Mouse (Mus musculus) midbrain, embryonic 14.5 days (tissue): ENCODE measurements at regions not wholly inside any gene's neighbourhood (a gene's known extent, or its start where the extent isn't known, plus 50 kb on each side); places are given as distances from the start of the nearest gene placed in this dataset.
A peak's percentile ranks its signal among the peaks of the same experiment; 100 is the strongest.

Experiments
- ATAC-seq: fragments of 200-750 bp; cut with Nextera tagmentation; 2 replicates; pipeline ENCODE4 v1.8.0; 2017; ENCODE audit warnings: moderate number of reproducible peaks, moderate library complexity; ENCODE audit not compliant: low FRiP score, low TSS enrichment
- DNase-seq: peaks from one replicate; pipeline ENCODE4 v3.0.0-alpha.2; 2015
- H3K27ac ChIP-seq: fragments of 300-500 bp; sonication (generic); replicated peaks from 2 replicates; pipeline ENCODE4 v1.5.1; 2014; ENCODE audit warnings: mild to moderate bottlenecking, low read depth, low read length, moderate library complexity
- H3K27me3 ChIP-seq: fragments of 300-500 bp; sonication (generic); 2 replicates; pipeline ENCODE4 v1.6.1; 2014; ENCODE audit warnings: low read length, control low read depth, mixed read lengths; ENCODE audit not compliant: control insufficient read depth, insufficient read depth
- H3K36me3 ChIP-seq: fragments of 300-500 bp; sonication (generic); 2 replicates; pipeline ENCODE4 v1.6.1; 2014; ENCODE audit warnings: low read length, control low read depth; ENCODE audit not compliant: control insufficient read depth, insufficient read depth
- H3K4me1 ChIP-seq: fragments of 300-500 bp; sonication (generic); 2 replicates; pipeline ENCODE4 v1.6.1; 2014; ENCODE audit warnings: mild to moderate bottlenecking, antibody characterized with exemption, low read length, control low read depth; ENCODE audit not compliant: control insufficient read depth, insufficient read depth
- H3K4me2 ChIP-seq: fragments of 300-500 bp; sonication (generic); 2 replicates; pipeline ENCODE4 v1.6.1; 2014; ENCODE audit warnings: mild to moderate bottlenecking, low read length, moderate library complexity
- H3K4me3 ChIP-seq: fragments of 300-500 bp; sonication (generic); replicated peaks from 2 replicates; pipeline ENCODE4 v1.5.1; 2014; ENCODE audit warnings: low read depth, low read length
- H3K9ac ChIP-seq: fragments of 300-500 bp; sonication (generic); replicated peaks from 2 replicates; pipeline ENCODE4 v1.6.1; 2014; ENCODE audit warnings: mild to moderate bottlenecking, low read length, moderate library complexity
- H3K9me3 ChIP-seq: fragments of 300-500 bp; sonication (generic); 2 replicates; pipeline ENCODE4 v1.6.1; 2016; ENCODE audit warnings: low read length, control low read depth, mixed read lengths; ENCODE audit not compliant: control insufficient read depth
- WGBS: fragments of 180-500 bp; shearing (Covaris S2); extraction: QIAGEN DNeasy Blood & Tissue Kit; methylation state at CpG from one replicate; pipeline ENCODE4 v1.1.7; 2014; 5-methylcytosine and 5-hydroxymethylcytosine counted together

DNA sequence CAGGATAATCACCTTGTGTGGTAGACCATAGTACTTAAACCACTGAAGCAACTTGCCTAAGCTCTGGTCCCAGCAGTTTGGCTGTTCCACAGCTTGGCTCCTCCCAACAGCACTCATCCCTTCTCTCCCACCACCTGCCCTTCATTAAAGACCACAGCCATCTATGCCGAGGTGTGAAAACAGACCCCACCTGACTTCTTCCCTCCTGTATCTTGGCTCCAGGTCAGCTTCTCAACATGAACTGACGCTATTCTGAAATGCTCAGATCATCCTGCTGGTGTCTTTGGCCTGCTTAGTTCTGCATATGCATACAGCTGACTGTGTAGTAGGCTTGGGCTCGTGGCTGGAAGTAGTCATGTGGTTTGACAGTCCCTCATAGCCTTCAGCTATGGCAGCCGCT is 177.1 kb downstream of the Abcc12 start:
- H3K9ac ChIP-seq = no peak overlapping the region
- no peak overlapping the region for H3K4me2 ChIP-seq
- ATAC-seq = no peak
- H3K4me1 ChIP-seq = 0 out of 2 replicates have a peak, but pooled peaks cover 4% of the 10 kb centered on the region
- no peaks in the 10 kb centered on the region for H3K36me3 ChIP-seq
- no peak overlapping the region for H3K4me3 ChIP-seq
- no peaks in the 10 kb centered on the region for H3K27me3 ChIP-seq
- 69% methylated on average over 4 of the region's 4 CpGs for WGBS
- DNase-seq = no peak
- 0 out of 2 replicates have a peak overlapping the region, but pooled peaks have one; percentile 17 for H3K27ac ChIP-seq
- no peaks in the 10 kb centered on the region for H3K9me3 ChIP-seq

DNA sequence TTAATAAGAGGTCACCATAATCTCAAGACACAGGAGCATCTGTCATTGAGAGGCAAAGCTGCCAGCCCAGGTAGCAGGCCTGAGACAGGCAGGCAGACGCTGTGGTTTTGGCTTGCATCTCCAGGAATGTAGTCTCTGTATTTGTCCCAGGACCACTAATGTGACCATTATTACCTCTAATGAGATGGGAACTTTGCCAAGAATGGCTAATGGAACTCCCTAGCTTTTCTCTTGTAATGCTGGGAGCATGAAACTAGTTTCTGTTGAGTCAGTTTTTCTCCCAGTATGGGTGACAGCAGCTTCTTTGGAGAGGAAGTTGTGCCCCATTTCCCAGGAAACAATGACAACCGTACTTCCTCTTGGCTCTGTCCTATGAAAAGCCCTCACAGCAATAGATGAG is 178.5 kb downstream of the Abcc12 start:
- DNase-seq (peak; percentile 37), ATAC-seq (no peak)
- 67% methylated on average over 2 of the region's 2 CpGs for WGBS
- no peak overlapping the region for H3K4me2 ChIP-seq
- 0 out of 2 replicates have a peak, but pooled peaks cover 4% of the 10 kb centered on the region for H3K4me1 ChIP-seq
- no peaks in the 10 kb centered on the region for H3K9me3 ChIP-seq
- no peak overlapping the region for H3K4me3 ChIP-seq
- H3K27me3 ChIP-seq = no peaks in the 10 kb centered on the region
- no peaks in the 10 kb centered on the region for H3K36me3 ChIP-seq
- H3K9ac ChIP-seq = no peak overlapping the region
- H3K27ac ChIP-seq = no peak overlapping the region

DNA sequence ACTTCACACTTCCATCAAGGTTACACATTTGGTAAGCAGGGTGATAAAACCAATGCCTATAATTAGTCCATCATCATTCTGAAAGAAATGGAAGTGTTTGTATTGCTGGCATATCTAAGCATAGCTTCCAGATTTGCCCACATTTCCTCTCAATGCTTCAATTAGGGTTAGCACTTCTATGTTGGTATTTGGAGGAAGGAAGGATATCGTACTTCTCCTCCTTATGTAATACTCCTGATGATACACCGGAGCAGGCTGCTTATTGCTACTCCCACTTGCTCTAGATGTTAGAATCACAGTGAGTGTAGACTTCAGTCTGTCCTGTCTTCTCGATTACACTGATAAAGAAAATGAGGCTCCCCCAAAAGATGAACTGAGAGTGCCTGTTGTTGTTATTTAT is 185.4 kb downstream of the Abcc12 start:
- 92% methylated on average over 3 of the region's 3 CpGs for WGBS
- no peaks in the 10 kb centered on the region for H3K27me3 ChIP-seq
- DNase-seq (no peak), ATAC-seq (no peak)
- H3K4me1 ChIP-seq = peaks cover 12% of the 10 kb centered on the region
- no peak overlapping the region for H3K4me3 ChIP-seq
- H3K4me2 ChIP-seq = no peak overlapping the region
- H3K27ac ChIP-seq = no peak overlapping the region
- peaks cover 6% of the 10 kb centered on the region; the same call in 1 of the 2 replicates for H3K9me3 ChIP-seq
- H3K36me3 ChIP-seq = no peaks in the 10 kb centered on the region
- H3K9ac ChIP-seq = no peak overlapping the region

DNA sequence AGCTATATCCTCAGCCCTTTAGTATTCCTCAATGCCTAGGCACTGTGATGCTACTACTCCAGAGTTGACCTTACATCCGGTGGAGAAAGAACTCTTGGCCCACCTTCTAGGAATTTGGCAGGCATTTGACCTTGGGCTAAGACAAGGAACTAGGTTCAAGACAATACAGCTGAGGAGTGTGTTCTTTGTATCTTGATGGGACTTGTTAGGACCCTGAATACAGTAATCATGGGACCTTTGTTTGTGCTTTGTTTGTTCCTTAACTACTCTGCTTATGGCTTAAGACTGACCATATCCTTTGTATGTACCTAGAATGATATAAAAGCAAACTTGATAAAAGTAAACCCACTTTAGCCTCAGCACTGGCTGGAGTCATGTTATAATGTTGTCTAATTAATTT is 186.7 kb downstream of the Abcc12 start:
- 91% methylated on average over 1 of the region's 1 CpGs for WGBS
- peaks cover 6% of the 10 kb centered on the region; the same call in 1 of the 2 replicates for H3K9me3 ChIP-seq
- H3K4me1 ChIP-seq = peaks cover 25% of the 10 kb centered on the region
- H3K27ac ChIP-seq = no peak overlapping the region
- H3K4me3 ChIP-seq = no peak overlapping the region
- no peak overlapping the region for H3K4me2 ChIP-seq
- ATAC-seq (no peak), DNase-seq (no peak)
- H3K36me3 ChIP-seq = no peaks in the 10 kb centered on the region
- no peaks in the 10 kb centered on the region for H3K27me3 ChIP-seq
- no peak overlapping the region for H3K9ac ChIP-seq

DNA sequence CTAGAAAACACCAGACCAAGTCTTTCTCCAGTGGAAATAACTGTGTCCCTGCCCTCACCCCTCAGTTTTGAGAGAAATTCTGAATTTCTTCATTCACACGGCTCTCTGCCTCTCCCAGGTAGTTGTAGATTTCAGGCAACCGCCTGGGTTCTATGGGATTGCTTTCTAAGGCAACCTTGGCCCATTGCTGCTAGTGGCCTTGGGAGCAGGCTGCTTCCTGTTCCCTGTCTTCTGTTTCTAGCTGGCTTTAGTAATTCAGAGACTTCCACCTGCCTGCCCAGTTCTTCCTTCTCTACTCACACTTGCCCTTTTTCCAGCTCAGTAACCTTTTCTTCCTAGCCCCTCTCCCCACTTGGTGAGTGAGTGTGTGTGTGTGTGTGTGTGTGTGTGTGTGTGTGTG is 187.1 kb downstream of the Abcc12 start:
- Histone ChIP-seq H3K27ac (no peak overlapping the region), H3K9me3 (peaks cover 6% of the 10 kb centered on the region; the same call in 1 of the 2 replicates), H3K27me3 (no peaks in the 10 kb centered on the region), H3K9ac (no peak overlapping the region), H3K4me1 (peaks cover 29% of the 10 kb centered on the region), H3K4me2 (no peak overlapping the region), H3K36me3 (no peaks in the 10 kb centered on the region), H3K4me3 (no peak overlapping the region)
- no peak for DNase-seq
- WGBS = 90% methylated on average over 2 of the region's 2 CpGs
- no peak for ATAC-seq

DNA sequence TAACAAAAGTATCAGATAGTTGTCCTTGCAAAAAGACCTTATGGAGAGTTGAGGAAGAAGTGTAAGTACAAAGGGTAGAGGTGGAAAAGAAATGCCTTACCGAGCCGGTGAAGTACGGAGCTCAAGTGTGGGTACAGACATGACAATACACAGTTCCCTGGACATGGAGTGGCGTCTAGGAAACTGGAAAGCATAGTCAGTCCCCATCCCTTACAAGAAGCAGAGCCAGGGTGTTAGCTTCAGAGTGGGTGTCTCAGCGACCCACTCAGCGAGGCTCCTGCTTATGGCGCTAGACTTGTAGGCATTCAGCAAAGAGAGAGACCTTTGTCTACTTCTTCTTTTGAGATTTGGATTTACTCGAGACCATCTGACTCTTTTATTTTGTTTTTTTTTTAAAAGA is 189.8 kb downstream of the Abcc12 start:
- Histone ChIP-seq H3K27ac (peak overlapping the region; percentile 90), H3K4me1 (peaks cover 41% of the 10 kb centered on the region), H3K27me3 (no peaks in the 10 kb centered on the region), H3K4me2 (no peak overlapping the region), H3K4me3 (no peak overlapping the region), H3K9ac (no peak overlapping the region), H3K36me3 (no peaks in the 10 kb centered on the region), H3K9me3 (peaks cover under 1% of the 10 kb centered on the region; the same call in 1 of the 2 replicates)
- 75% methylated on average over 8 of the region's 8 CpGs for WGBS
- DNase-seq (no peak), ATAC-seq (no peak)

DNA sequence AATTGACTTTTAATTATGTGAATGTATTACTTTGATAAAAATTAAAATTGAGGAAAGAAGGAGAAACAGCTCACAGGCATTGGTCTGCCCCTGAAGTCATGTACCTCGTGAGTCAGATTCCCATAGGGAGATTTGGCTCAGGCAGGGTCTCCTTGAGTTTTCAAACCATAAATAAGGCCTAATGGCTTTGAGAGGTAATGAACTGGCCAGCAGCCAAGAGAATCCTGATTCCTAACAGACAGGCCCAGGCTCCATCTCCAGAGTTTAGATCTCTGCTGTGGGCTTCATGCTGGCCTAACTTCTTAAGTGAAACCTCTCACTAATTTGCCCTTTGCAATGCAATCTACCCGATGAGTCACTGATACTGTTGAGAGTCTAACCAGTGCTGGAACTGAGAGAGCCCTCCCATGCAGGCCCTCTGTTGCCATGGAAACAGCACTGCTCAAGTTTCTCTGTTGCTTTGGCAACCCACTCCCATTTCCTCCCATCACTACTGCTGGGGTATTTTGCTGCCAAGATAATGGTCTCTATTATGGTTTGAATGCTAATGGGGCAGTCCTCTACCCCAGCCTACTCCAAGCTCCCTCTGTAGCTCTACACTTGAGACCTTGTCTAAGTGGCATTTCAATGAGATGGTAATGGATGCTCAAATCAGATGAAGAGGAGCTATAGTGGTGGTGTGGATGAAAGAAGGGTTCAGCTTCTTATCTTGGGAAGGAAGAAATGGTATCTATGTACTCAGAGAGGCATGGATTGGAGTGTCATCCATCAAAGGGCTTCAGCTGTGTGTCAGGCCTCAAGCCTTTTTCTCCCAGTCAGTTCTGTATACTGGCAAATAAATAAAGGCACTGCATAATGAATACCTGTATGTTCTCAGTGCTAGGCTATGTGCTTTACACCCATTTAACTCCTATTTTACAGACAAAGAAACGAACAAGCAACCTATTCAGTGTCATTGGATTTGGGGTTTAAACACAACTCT is 190.5 kb downstream of the Abcc12 start:
- Histone ChIP-seq H3K27me3 (no peaks in the 10 kb centered on the region), H3K4me1 (peaks cover 48% of the 10 kb centered on the region), H3K36me3 (no peaks in the 10 kb centered on the region), H3K4me3 (no peak overlapping the region), H3K4me2 (peak overlapping the region; percentile 24; the same call in 1 of the 2 replicates), H3K27ac (peak overlapping the region; percentile 90), H3K9ac (no peak overlapping the region), H3K9me3 (no peaks in the 10 kb centered on the region)
- peak; percentile 92 for ATAC-seq
- WGBS = 24% methylated on average over 3 of the region's 3 CpGs
- DNase-seq = peak; percentile 97

DNA sequence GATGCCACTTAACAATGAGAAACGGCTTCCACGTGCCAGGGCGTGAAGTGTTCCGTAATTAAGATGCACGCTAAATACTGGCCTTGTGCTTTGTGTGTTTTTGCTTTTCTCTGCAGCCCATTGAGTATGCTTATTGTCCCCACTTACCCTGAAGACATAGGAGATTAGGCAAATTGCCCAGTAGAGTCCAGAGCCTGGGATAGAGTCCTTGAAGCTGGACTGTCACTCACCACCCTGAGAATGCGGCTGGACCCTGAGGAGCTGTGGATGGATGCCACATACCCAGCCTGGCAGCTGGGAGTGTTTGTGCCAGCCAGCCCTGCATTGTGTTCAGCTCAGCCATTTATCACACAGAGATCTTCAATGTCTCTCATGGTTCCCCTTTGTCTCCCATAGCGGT is 195.2 kb downstream of the Abcc12 start:
- ATAC-seq (peak; percentile 68), DNase-seq (peak; percentile 85)
- WGBS = 21% methylated on average over 7 of the region's 7 CpGs
- H3K4me3 ChIP-seq = no peak overlapping the region
- H3K9ac ChIP-seq = no peak overlapping the region
- H3K36me3 ChIP-seq = no peaks in the 10 kb centered on the region
- peaks cover 46% of the 10 kb centered on the region for H3K4me1 ChIP-seq
- no peaks in the 10 kb centered on the region for H3K9me3 ChIP-seq
- H3K27ac ChIP-seq = peak overlapping the region; percentile 56; the same call in 1 of the 2 replicates
- no peaks in the 10 kb centered on the region for H3K27me3 ChIP-seq
- H3K4me2 ChIP-seq = no peak overlapping the region

DNA sequence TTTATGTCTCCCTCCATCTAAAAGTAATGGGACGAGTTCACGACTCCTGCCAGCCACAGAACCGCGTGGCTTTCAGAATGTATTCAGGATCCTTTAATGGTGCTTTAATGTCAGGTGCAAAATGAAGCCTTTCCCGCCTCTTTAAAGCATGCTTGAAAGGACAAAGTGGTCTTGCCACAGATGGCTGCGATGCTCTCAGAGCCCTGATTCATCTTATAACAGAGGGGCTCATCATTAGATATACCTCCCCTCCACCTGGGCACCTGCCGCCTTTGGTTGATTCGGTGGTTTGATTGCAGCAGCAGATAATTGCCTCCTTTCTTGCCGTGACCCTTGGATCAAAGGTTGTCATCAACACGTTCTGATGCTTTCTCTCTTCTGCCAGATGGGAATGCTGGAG is 198.5 kb downstream of the Abcc12 start:
- Histone ChIP-seq H3K4me1 (peaks cover 19% of the 10 kb centered on the region), H3K4me2 (no peak overlapping the region), H3K27me3 (no peaks in the 10 kb centered on the region), H3K4me3 (no peak overlapping the region), H3K36me3 (no peaks in the 10 kb centered on the region), H3K27ac (no peak overlapping the region), H3K9ac (no peak overlapping the region), H3K9me3 (no peaks in the 10 kb centered on the region)
- WGBS = 79% methylated on average over 10 of the region's 10 CpGs
- ATAC-seq (no peak), DNase-seq (no peak)
